Mouse (Mus musculus): ENCODE data around the gene Mlc1. TPM values are rescaled to one million over a fixed set of nuclear protein-coding genes. Genes with fewer than 3 reads are reported as not detected.

Gene Mlc1
- polyA plus RNA-seq, 1 experiment from 2014 or later = not detected

DNA sequence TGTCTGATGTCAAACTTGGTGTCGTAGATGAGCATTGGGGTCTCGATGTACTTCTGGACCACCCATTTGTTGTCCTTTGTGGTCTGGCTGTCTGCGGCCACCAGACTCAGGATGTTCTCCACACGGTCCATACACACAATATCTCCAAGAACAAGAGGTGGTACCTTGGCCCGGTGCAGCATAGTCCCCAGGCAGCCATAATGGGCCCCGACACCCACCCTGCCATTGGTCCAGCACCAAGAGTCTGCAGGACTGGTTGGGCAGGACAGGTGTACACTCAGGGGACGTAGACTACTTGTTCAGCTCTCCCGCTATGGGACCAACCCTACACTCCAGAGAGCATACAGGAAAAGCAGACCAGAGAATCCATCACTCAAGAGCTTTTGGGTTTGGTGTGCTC, 61.7 kb downstream of the Mlc1 start:
- no peak overlapping the region for H3K9ac ChIP-seq (ENCODE audit: low read length)
- H3K36me3 ChIP-seq (ENCODE audit: control insufficient read depth, insufficient read depth, low read length) = no peaks in the 10 kb centered on the region
- H3K9me3 ChIP-seq (ENCODE audit: control insufficient read depth, low read length) = no peaks in the 10 kb centered on the region
- no peak overlapping the region for H3K4me2 ChIP-seq (replicated peaks; ENCODE audit: low read depth)
- no peaks in the 10 kb centered on the region for H3K27me3 ChIP-seq (ENCODE audit: control insufficient read depth, insufficient read depth, low read length)
- ATAC-seq (ENCODE audit: low FRiP score, low TSS enrichment) (no peak), DNase-seq (ENCODE audit: low spot score) (no peak)
- no peaks in the 10 kb centered on the region for H3K4me1 ChIP-seq (replicated peaks; ENCODE audit: control insufficient read depth, insufficient read depth)
- no peak overlapping the region for H3K27ac ChIP-seq (replicated peaks)
- WGBS = 92% methylated on average over 8 of the region's 8 CpGs
- TF ChIP-seq EP300 (optimal IDR thresholded peaks at IDR 0.05) (no peak), CTCF (IDR thresholded peaks at IDR 0.05; ENCODE audit: low read depth) (no peak)
- no peak overlapping the region for H3K4me3 ChIP-seq (ENCODE audit: low read depth, low read length)

DNA sequence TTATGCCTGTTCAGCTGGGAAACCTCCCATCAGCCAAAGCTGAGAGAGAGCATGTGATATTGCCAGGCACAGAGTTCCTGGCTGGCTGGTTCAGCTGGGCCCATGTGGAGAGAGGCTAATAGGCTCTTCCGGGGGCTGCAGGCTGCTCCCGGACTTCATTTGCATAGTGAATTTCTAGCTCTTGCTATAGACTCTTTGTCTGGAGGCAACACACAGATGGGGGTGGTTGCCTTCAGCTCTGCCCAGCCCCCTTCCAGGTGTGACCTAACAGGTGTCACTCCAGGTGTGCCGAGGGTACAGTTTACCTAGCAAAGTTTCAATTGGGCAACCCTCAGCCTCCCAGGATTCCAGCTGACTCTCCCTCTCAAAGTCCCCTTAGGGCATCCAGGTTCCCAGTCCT, 62.4 kb downstream of the Mlc1 start:
- TF ChIP-seq EP300 (optimal IDR thresholded peaks at IDR 0.05) = no peak
- no peak for TF ChIP-seq CTCF (IDR thresholded peaks at IDR 0.05; ENCODE audit: low read depth)
- 41% methylated on average over 3 of the region's 3 CpGs for WGBS
- no peaks in the 10 kb centered on the region for H3K4me1 ChIP-seq (replicated peaks; ENCODE audit: control insufficient read depth, insufficient read depth)
- H3K4me3 ChIP-seq (ENCODE audit: low read depth, low read length) = no peak overlapping the region
- no peak overlapping the region for H3K9ac ChIP-seq (ENCODE audit: low read length)
- no peaks in the 10 kb centered on the region for H3K27me3 ChIP-seq (ENCODE audit: control insufficient read depth, insufficient read depth, low read length)
- H3K4me2 ChIP-seq (replicated peaks; ENCODE audit: low read depth) = no peak overlapping the region
- no peaks in the 10 kb centered on the region for H3K9me3 ChIP-seq (ENCODE audit: control insufficient read depth, low read length)
- no peak overlapping the region for H3K27ac ChIP-seq (replicated peaks)
- ATAC-seq (ENCODE audit: low FRiP score, low TSS enrichment) (peak; percentile 47; the same call in 1 of the 2 replicates), DNase-seq (ENCODE audit: low spot score) (no peak)
- no peaks in the 10 kb centered on the region for H3K36me3 ChIP-seq (ENCODE audit: control insufficient read depth, insufficient read depth, low read length)

DNA sequence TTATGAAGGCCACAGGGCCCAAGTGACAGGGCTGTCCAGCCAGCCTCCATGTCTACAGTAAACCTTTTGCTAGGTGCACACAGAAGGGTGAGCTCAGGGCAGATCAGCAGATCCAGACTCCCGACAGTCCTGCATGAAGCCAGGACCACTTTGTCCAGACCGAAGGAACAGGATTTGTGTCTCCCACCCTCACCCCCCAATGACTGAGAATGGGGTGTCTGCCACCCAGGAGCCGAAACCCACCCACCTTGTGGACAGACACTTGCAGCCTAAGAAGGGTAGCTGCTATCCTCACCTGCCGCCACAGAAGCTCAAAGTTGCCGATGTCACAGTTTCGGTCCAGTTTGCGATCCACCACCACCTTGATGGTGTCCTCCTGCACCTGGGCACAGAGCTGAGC, 63.8 kb downstream of the Mlc1 start:
- DNase-seq (ENCODE audit: low spot score) (no peak), ATAC-seq (ENCODE audit: low FRiP score, low TSS enrichment) (no peak)
- no peaks in the 10 kb centered on the region for H3K36me3 ChIP-seq (ENCODE audit: control insufficient read depth, insufficient read depth, low read length)
- 98% methylated on average over 7 of the region's 7 CpGs for WGBS
- TF ChIP-seq CTCF (IDR thresholded peaks at IDR 0.05; ENCODE audit: low read depth) = no peak
- TF ChIP-seq EP300 (optimal IDR thresholded peaks at IDR 0.05) = no peak
- H3K27ac ChIP-seq (replicated peaks) = no peak overlapping the region
- no peak overlapping the region for H3K4me3 ChIP-seq (ENCODE audit: low read depth, low read length)
- no peaks in the 10 kb centered on the region for H3K27me3 ChIP-seq (ENCODE audit: control insufficient read depth, insufficient read depth, low read length)
- no peaks in the 10 kb centered on the region for H3K4me1 ChIP-seq (replicated peaks; ENCODE audit: control insufficient read depth, insufficient read depth)
- no peak overlapping the region for H3K4me2 ChIP-seq (replicated peaks; ENCODE audit: low read depth)
- H3K9ac ChIP-seq (ENCODE audit: low read length) = no peak overlapping the region
- H3K9me3 ChIP-seq (ENCODE audit: control insufficient read depth, low read length) = no peaks in the 10 kb centered on the region

DNA sequence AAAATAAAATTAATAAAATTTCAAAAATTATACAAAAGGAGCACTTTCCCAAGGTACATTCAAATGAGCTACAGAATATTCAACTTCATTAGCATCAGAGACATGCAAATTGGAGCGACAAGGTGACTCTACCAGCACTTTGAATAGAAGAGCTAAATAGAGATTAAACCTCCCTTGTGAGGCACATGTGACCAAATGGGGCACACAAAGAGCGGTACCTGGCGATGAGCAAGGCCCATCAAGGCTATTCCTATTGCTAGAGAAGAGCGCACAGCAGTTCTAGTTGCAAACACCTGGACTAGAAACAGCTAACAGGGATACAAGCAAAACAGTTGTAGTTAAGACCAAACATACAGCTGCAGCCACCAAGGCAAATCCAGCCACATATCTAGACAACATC, 72.5 kb downstream of the Mlc1 start:
- TF ChIP-seq EP300 (optimal IDR thresholded peaks at IDR 0.05) (no peak), CTCF (IDR thresholded peaks at IDR 0.05; ENCODE audit: low read depth) (no peak)
- ATAC-seq (ENCODE audit: low FRiP score, low TSS enrichment) (no peak), DNase-seq (ENCODE audit: low spot score) (no peak)
- no peak overlapping the region for H3K4me2 ChIP-seq (replicated peaks; ENCODE audit: low read depth)
- H3K27me3 ChIP-seq (ENCODE audit: control insufficient read depth, insufficient read depth, low read length) = no peaks in the 10 kb centered on the region
- H3K36me3 ChIP-seq (ENCODE audit: control insufficient read depth, insufficient read depth, low read length) = no peaks in the 10 kb centered on the region
- 71% methylated on average over 4 of the region's 4 CpGs for WGBS
- H3K9ac ChIP-seq (ENCODE audit: low read length) = no peak overlapping the region
- H3K4me1 ChIP-seq (replicated peaks; ENCODE audit: control insufficient read depth, insufficient read depth) = no peaks in the 10 kb centered on the region
- no peaks in the 10 kb centered on the region for H3K9me3 ChIP-seq (ENCODE audit: control insufficient read depth, low read length)
- no peak overlapping the region for H3K27ac ChIP-seq (replicated peaks)
- no peak overlapping the region for H3K4me3 ChIP-seq (ENCODE audit: low read depth, low read length)

Other genes starting within 250 kb of the Mlc1 start
- gene Brd1, start 244.8 kb downstream of the Mlc1 start, polyA plus RNA-seq (2015; fragmentation: Nextera tagmentation; extraction: Ambion mirVana) = 10.4 and 10.8 TPM in 2 replicates
- gene Zbed4, start 227.3 kb downstream of the Mlc1 start, polyA plus RNA-seq (2015; fragmentation: Nextera tagmentation; extraction: Ambion mirVana) = 3.7 and 3.9 TPM in 2 replicates
- 8.2 and 9.3 TPM in 2 replicates for gene Alg12, start 159.7 kb downstream of the Mlc1 start, polyA plus RNA-seq (2015; fragmentation: Nextera tagmentation; extraction: Ambion mirVana)
- gene Creld2, start 159.4 kb downstream of the Mlc1 start, polyA plus RNA-seq (2015; fragmentation: Nextera tagmentation; extraction: Ambion mirVana) = 89.3 and 93.2 TPM in 2 replicates
- gene Pim3, start 116.8 kb downstream of the Mlc1 start, polyA plus RNA-seq (2015; fragmentation: Nextera tagmentation; extraction: Ambion mirVana) = 63.6 and 69.4 TPM in 2 replicates
- gene Ttll8, start 24.6 kb downstream of the Mlc1 start, polyA plus RNA-seq (2015; fragmentation: Nextera tagmentation; extraction: Ambion mirVana) = not detected in 2 replicates
- not detected in 2 replicates for gene Mov10l1, start 3.9 kb upstream of the Mlc1 start, polyA plus RNA-seq (2015; fragmentation: Nextera tagmentation; extraction: Ambion mirVana)
- 0.16 and 0.79 TPM in 2 replicates for gene Panx2, start 80.7 kb upstream of the Mlc1 start, polyA plus RNA-seq (2015; fragmentation: Nextera tagmentation; extraction: Ambion mirVana)
- 55.9 and 57.8 TPM in 2 replicates for gene Trabd, start 96.1 kb upstream of the Mlc1 start, polyA plus RNA-seq (2015; fragmentation: Nextera tagmentation; extraction: Ambion mirVana)
- gene Selenoo, start 110.1 kb upstream of the Mlc1 start, polyA plus RNA-seq (2015; fragmentation: Nextera tagmentation; extraction: Ambion mirVana) = 14.3 and 16.3 TPM in 2 replicates
- gene Tubgcp6, start 144.1 kb upstream of the Mlc1 start, polyA plus RNA-seq (2015; fragmentation: Nextera tagmentation; extraction: Ambion mirVana) = 4.0 and 5.2 TPM in 2 replicates
- gene Hdac10, start 149.7 kb upstream of the Mlc1 start, polyA plus RNA-seq (2015; fragmentation: Nextera tagmentation; extraction: Ambion mirVana) = 10.7 and 12.4 TPM in 2 replicates
- 3.1 and 3.2 TPM in 2 replicates for gene Mapk12, start 161.7 kb upstream of the Mlc1 start, polyA plus RNA-seq (2015; fragmentation: Nextera tagmentation; extraction: Ambion mirVana)
- gene Mapk11, start 170.6 kb upstream of the Mlc1 start, polyA plus RNA-seq (2015; fragmentation: Nextera tagmentation; extraction: Ambion mirVana) = 1.8 and 2.1 TPM in 2 replicates
- gene Plxnb2, start 201.8 kb upstream of the Mlc1 start, polyA plus RNA-seq (2015; fragmentation: Nextera tagmentation; extraction: Ambion mirVana) = 75.2 and 85.9 TPM in 2 replicates
- gene Dennd6b, start 217.5 kb upstream of the Mlc1 start, polyA plus RNA-seq (2015; fragmentation: Nextera tagmentation; extraction: Ambion mirVana) = 4.1 and 5.3 TPM in 2 replicates
- gene Ppp6r2, start 232.5 kb upstream of the Mlc1 start, polyA plus RNA-seq (2015; fragmentation: Nextera tagmentation; extraction: Ambion mirVana) = 16.2 and 17.2 TPM in 2 replicates